Mouse (Mus musculus) ES-Bruce4 (cell line): ENCODE results near the gene Tbc1d32. TPM values are rescaled to one million over a fixed set of nuclear protein-coding genes. Genes with fewer than 3 reads are reported as not detected.

ENCODE experiments used
- H3K27ac ChIP-seq: 2 replicates; pipeline ENCODE4 v1.5.1; 2012; ENCODE audit warnings: low read length, inconsistent platforms; ENCODE audit not compliant: insufficient read depth
- H3K27me3 ChIP-seq: 2 replicates; pipeline ENCODE4 v1.6.1; 2012; ENCODE audit warnings: mild to moderate bottlenecking, low read length, inconsistent platforms; ENCODE audit not compliant: control insufficient read depth, poor library complexity, insufficient read depth, severe bottlenecking
- H3K36me3 ChIP-seq: 2 replicates; pipeline ENCODE4 v1.6.1; 2012; ENCODE audit warnings: inconsistent platforms, mild to moderate bottlenecking, low read length, moderate library complexity; ENCODE audit not compliant: control insufficient read depth, poor library complexity, insufficient read depth, severe bottlenecking
- H3K4me1 ChIP-seq: one replicate; pipeline ENCODE4 v1.8.1; 2011; ENCODE audit warnings: low read length; ENCODE audit not compliant: control insufficient read depth, insufficient read depth
- H3K4me3 ChIP-seq: 2 replicates; pipeline ENCODE4 v1.5.1; 2011; ENCODE audit warnings: low read depth, mild to moderate bottlenecking, low read length
- H3K9ac ChIP-seq: 2 replicates; pipeline ENCODE4 v1.6.1; 2012; ENCODE audit warnings: low read depth, mild to moderate bottlenecking, inconsistent platforms; ENCODE audit not compliant: poor library complexity, severe bottlenecking
- H3K9me3 ChIP-seq: replicated peaks from 2 replicates; pipeline ENCODE4 v1.6.1; 2012; ENCODE audit warnings: mild to moderate bottlenecking, low read length, inconsistent platforms; ENCODE audit not compliant: control insufficient read depth, poor library complexity, insufficient read depth, severe bottlenecking
- CTCF ChIP-seq: IDR thresholded peaks from one replicate; pipeline ENCODE4 v1.8.1; 2011; ENCODE audit warnings: low read depth, low read length
- EP300 ChIP-seq: IDR thresholded peaks from 2 replicates; pipeline ENCODE4 v1.6.1; 2011; ENCODE audit warnings: low read depth, low read length; ENCODE audit not compliant: insufficient read depth
- POLR2A ChIP-seq: IDR thresholded peaks from one replicate; pipeline ENCODE4 v1.8.1; 2011; ENCODE audit warnings: low read length; ENCODE audit not compliant: insufficient read depth
- polyA plus RNA-seq: library from polyadenylated mRNA; stranded (reverse); fragments of >200 nt; gene quantifications from 2 replicates; pipeline ENCODE4 v1.2.4, GENCODE M21; 2011; ENCODE audit warnings: low read depth; ENCODE audit not compliant: missing spikeins, insufficient read depth, insufficient read length

The Tbc1d32 gene
- polyA plus RNA-seq, 1 experiment = 9.5 TPM

GRCm38 (mm10) chr10:55978001-55978400 is 250.5 kb downstream of the Tbc1d32 start:
- TF ChIP-seq CTCF = no peak
- TF ChIP-seq POLR2A = no peak
- no peak for TF ChIP-seq EP300

More at GRCm38 (mm10) chr10:55978001-55978400, 250.5 kb downstream of the Tbc1d32 start:
- Histone ChIP-seq H3K9ac (no peak overlapping the region), H3K4me1 (no peaks in the 10 kb centered on the region), H3K4me3 (no peak overlapping the region), H3K27ac (no peak overlapping the region), H3K36me3 (no peaks in the 10 kb centered on the region), H3K27me3 (no peaks in the 10 kb centered on the region), H3K9me3 (no peaks in the 10 kb centered on the region)

Other genes starting within 250 kb of the Tbc1d32 start
- 2.0 and 2.4 TPM in 2 replicates for gene Msl3l2, start 121.8 kb downstream of the Tbc1d32 start, polyA plus RNA-seq
- 300 and 311 TPM in 2 replicates for gene Gja1, start 148.6 kb upstream of the Tbc1d32 start, polyA plus RNA-seq